Mouse (Mus musculus) embryonic facial prominence, embryonic 15.5 days (tissue): Measurements from ENCODE around the gene Ccdc141. TPM values are rescaled to one million over a fixed set of nuclear protein-coding genes. Genes with fewer than 3 reads are reported as not detected.

Experiments
- microRNA-seq: library from miRNA; unstranded; fragments of <30 nt; microRNA quantifications from one replicate; pipeline ENCODE4, GENCODE M21; 2016; ENCODE audit warnings: borderline number of aligned reads
- polyA plus RNA-seq: library from polyadenylated mRNA; unstranded; fragments of >200 nt; fragmentation: Nextera tagmentation; extraction: Ambion mirVana; gene quantifications from 2 replicates; pipeline ENCODE4 v1.2.1, GENCODE M21; 2015

Ccdc141 gene
- polyA plus RNA-seq, 1 experiment from 2014 or later: 22.0 TPM

Small RNA genes within 50 kb of the gene (microRNA-seq; reads per million reads assigned to microRNA genes)
- gene Gm44360: not detected

Other genes with a start within 250 kb of the Ccdc141 start
- gene Ttn, start 188.1 kb downstream of the Ccdc141 start, polyA plus RNA-seq: 92.9 and 159 TPM in 2 replicates
- 13.2 and 14.6 TPM in 2 replicates for gene Sestd1, start 110.0 kb upstream of the Ccdc141 start, polyA plus RNA-seq